Mouse (Mus musculus) CH12.LX (cell line): ENCODE results near the gene Adamtsl1.

Experiments
- CHD2 ChIP-seq: IDR thresholded peaks from 2 replicates; pipeline ENCODE4 v1.6.1; 2011; ENCODE audit warnings: low read length, improper control_type of control experiment
- CTCF ChIP-seq, 2 experiments: IDR thresholded peaks in 1 of 2; conservative IDR thresholded peaks in 1 of 2; 2 replicates each; pipeline ENCODE4 v1.5.1; 2011 to 2012; ENCODE audit warnings: low read depth in 2 of 2, low read length in 2 of 2, improper control_type of control experiment in 1 of 2, inconsistent platforms in 1 of 2, mild to moderate bottlenecking in 1 of 2, moderate library complexity in 1 of 2
- EP300 ChIP-seq: IDR thresholded peaks from 2 replicates; pipeline ENCODE4 v1.6.1; 2011; ENCODE audit warnings: low read length, improper control_type of control experiment
- GABPA ChIP-seq: IDR thresholded peaks from 2 replicates; pipeline ENCODE4 v1.6.1; 2012; ENCODE audit warnings: low read depth, low read length, improper control_type of control experiment, inconsistent platforms; ENCODE audit not compliant: insufficient replicate concordance
- HCFC1 ChIP-seq: IDR thresholded peaks from 2 replicates; pipeline ENCODE4 v1.6.1; 2012; ENCODE audit warnings: low read depth, mild to moderate bottlenecking, inconsistent platforms, low read length, improper control_type of control experiment
- JUND ChIP-seq: conservative IDR thresholded peaks from 2 replicates; pipeline ENCODE4 v1.6.1; 2011; ENCODE audit warnings: low read depth, low read length, improper control_type of control experiment
- POLR2A ChIP-seq: IDR thresholded peaks from 2 replicates; pipeline ENCODE4 v1.6.1; 2011; ENCODE audit warnings: low read depth, mild to moderate bottlenecking, improper control_type of control experiment, low read length
- RCOR1 ChIP-seq: conservative IDR thresholded peaks from 2 replicates; pipeline ENCODE4 v1.6.1; 2012; ENCODE audit warnings: low read depth, mild to moderate bottlenecking, inconsistent platforms, low read length, improper control_type of control experiment
- TCF12 ChIP-seq: IDR thresholded peaks from 2 replicates; pipeline ENCODE4 v1.6.1; 2014; ENCODE audit warnings: low read depth, mild to moderate bottlenecking, inconsistent platforms, low read length, improper control_type of control experiment
- USF1 ChIP-seq: IDR thresholded peaks from 2 replicates; pipeline ENCODE4 v1.6.1; 2014; ENCODE audit warnings: low read depth, mild to moderate bottlenecking, inconsistent platforms, low read length, improper control_type of control experiment
- USF2 ChIP-seq: conservative IDR thresholded peaks from 2 replicates; pipeline ENCODE4 v1.6.1; 2011; ENCODE audit warnings: low read depth, low read length, improper control_type of control experiment
- ZKSCAN1 ChIP-seq: IDR thresholded peaks from 2 replicates; pipeline ENCODE4 v1.6.1; 2012; ENCODE audit warnings: low read depth, inconsistent platforms, low read length, improper control_type of control experiment, borderline replicate concordance

- TF ChIP-seq CTCF (conservative IDR thresholded peaks at IDR 0.05 in 1 of 2, IDR thresholded peaks at IDR 0.05 in 1 of 2; ENCODE audit: low read depth in 2 of 2, low read length in 2 of 2) = no peak
- TF ChIP-seq CHD2 = no peak
- TF ChIP-seq POLR2A = no peak
- no peak for TF ChIP-seq USF1
- no peak for TF ChIP-seq EP300
- no peak for TF ChIP-seq JUND
- no peak for TF ChIP-seq RCOR1
- TF ChIP-seq HCFC1 = no peak
- no peak for TF ChIP-seq USF2
- TF ChIP-seq ZKSCAN1 = no peak
- no peak for TF ChIP-seq GABPA
- no peak for TF ChIP-seq TCF12
Measured at GRCm38 (mm10) chr4:86274663-86275062, 760.7 kb downstream of the Adamtsl1 start.
